Mouse (Mus musculus): ENCODE measurements around the gene Crtac1.
A peak's percentile ranks its signal among the peaks of the same experiment; 100 is the strongest.

Crtac1 gene

GRCm38 (mm10) chr19:42431485-42432190, at the start of gene Crtac1:
Gene Crtac1 (minus strand): TSS chr19:42431783.
- no peak for DNase-seq (ENCODE audit: low read depth)

- DNase-seq (ENCODE audit: low read depth), result no peak
Observed at GRCm38 (mm10) chr19:42478303-42478702, 46.7 kb upstream of the Crtac1 start.

GRCm38 (mm10) chr19:42477769-42478168, 46.2 kb upstream of the Crtac1 start:
- DNase-seq (ENCODE audit: low read depth), result no peak

GRCm38 (mm10) chr19:42472831-42473230, 41.2 kb upstream of the Crtac1 start:
- DNase-seq (ENCODE audit: low read depth), result peak; percentile 73

- DNase-seq (ENCODE audit: low read depth), result no peak
Observed at GRCm38 (mm10) chr19:42471571-42471970, 40.0 kb upstream of the Crtac1 start.

- no peak for DNase-seq (ENCODE audit: low read depth)
Observed at GRCm38 (mm10) chr19:42461851-42462250, 30.3 kb upstream of the Crtac1 start.

GRCm38 (mm10) chr19:42461353-42461752, 29.8 kb upstream of the Crtac1 start:
- no peak for DNase-seq (ENCODE audit: low read depth)

GRCm38 (mm10) chr19:42459512-42459911, 27.9 kb upstream of the Crtac1 start:
- DNase-seq (ENCODE audit: low read depth), result no peak

- no peak for DNase-seq (ENCODE audit: low read depth)
Observed at GRCm38 (mm10) chr19:42454481-42455236, 23.1 kb upstream of the Crtac1 start.

- no peak for DNase-seq (ENCODE audit: low read depth)
Observed at GRCm38 (mm10) chr19:42454006-42454405, 22.4 kb upstream of the Crtac1 start.

- no peak for DNase-seq (ENCODE audit: low read depth)
Observed at GRCm38 (mm10) chr19:42452539-42452938, 21.0 kb upstream of the Crtac1 start.

- DNase-seq (ENCODE audit: low read depth), result no peak
Observed at GRCm38 (mm10) chr19:42448539-42448938, 17.0 kb upstream of the Crtac1 start.

GRCm38 (mm10) chr19:42443887-42444409, 12.4 kb upstream of the Crtac1 start:
- peak; percentile 73 for DNase-seq (ENCODE audit: low read depth)

GRCm38 (mm10) chr19:42443266-42443665, 11.7 kb upstream of the Crtac1 start:
- no peak for DNase-seq (ENCODE audit: low read depth)

- DNase-seq (ENCODE audit: low read depth), result no peak
Observed at GRCm38 (mm10) chr19:42442246-42443197, 10.9 kb upstream of the Crtac1 start.

- peak; percentile 41 for DNase-seq (ENCODE audit: low read depth)
Observed at GRCm38 (mm10) chr19:42440089-42440488, 8.5 kb upstream of the Crtac1 start.

GRCm38 (mm10) chr19:42439353-42439752, 7.8 kb upstream of the Crtac1 start:
- no peak for DNase-seq (ENCODE audit: low read depth)

GRCm38 (mm10) chr19:42435621-42436020, 4.0 kb upstream of the Crtac1 start:
- no peak for DNase-seq (ENCODE audit: low read depth)

- DNase-seq (ENCODE audit: low read depth), result no peak
Observed at GRCm38 (mm10) chr19:42432761-42433160, 1.2 kb upstream of the Crtac1 start.

- DNase-seq (ENCODE audit: low read depth), result no peak
Observed at GRCm38 (mm10) chr19:42432191-42432590, 608 bp upstream of the Crtac1 start.

- DNase-seq (ENCODE audit: low read depth), result no peak
Observed at GRCm38 (mm10) chr19:42430981-42431380, 602 bp downstream of the Crtac1 start.

- DNase-seq (ENCODE audit: low read depth), result peak; percentile 80
Observed at GRCm38 (mm10) chr19:42429410-42429809, 2.2 kb downstream of the Crtac1 start.

Data from NIH3T3 (cell line).